In the genomic region with DNA sequence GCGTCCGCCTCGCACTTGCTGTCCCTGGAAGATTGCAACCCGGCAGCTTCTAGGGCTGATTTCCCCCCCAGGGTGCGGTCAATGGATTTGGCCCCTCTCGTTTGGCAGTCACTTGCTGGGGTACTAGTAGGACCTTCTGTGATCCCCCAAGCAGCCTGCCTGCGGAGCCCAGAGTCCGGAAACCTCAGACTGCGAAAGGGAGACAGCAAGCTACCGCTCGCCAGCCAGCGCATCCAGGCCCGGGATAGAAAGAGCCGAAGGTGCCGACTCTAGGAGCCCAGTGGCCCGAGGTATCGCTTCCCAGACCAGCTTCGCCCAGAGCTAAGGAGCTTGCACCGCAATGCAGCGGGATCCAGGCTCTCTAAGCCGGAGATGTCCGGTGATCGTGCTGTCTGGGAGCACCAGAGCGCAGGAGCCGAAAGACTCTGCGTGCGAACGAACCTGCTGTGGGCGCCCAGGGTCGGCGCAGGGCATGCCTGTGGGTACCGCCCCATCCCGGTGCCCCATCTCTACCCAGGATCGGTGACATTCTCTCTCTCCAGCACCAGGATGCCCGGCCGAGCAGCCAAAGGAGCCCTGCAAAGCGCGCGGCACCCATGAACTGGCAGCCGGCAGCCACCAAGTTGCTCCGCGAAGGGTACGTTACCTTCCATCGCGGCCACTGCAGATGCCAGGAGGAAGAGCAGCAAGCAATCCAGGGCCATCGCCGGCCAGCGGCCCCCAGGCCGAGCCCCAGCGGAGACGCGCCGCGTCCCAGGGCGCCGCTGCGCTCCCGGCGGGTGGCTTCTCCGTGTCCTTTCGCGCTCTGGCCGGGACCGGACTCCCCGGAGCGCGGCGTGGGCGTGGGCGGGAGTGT, we compare ENCODE assay signal across 8 mouse cellular contexts. TPM values are rescaled to one million over a fixed set of nuclear protein-coding genes. Genes with fewer than 3 reads are reported as not detected.
DNase-seq lines count a peak whose midpoint lies in the region; ATAC-seq and TF ChIP-seq lines count a peak whose summit lies in the region.

No protein-coding gene starts in this region.

- peak; percentile 92 for DNase-seq in heart, adult 11 months
- DNase-seq in heart, postnatal 25 days (ENCODE audit: low spot score): no peak
- peak; percentile 65 to 66 for DNase-seq in cerebellum, postnatal 14 days
- DNase-seq in gastrocnemius, postnatal 10 days: peak; percentile 32
- peak; percentile 47 for DNase-seq in liver, embryonic 11.5 days (ENCODE audit: low spot score)

- H3K36me3 ChIP-seq in intestine, embryonic 15.5 days: no peaks in the 10 kb centered on the region
- no peaks in the 10 kb centered on the region for H3K36me3 ChIP-seq in liver, embryonic 11.5 days (ENCODE audit: control insufficient read depth, insufficient read depth, low read length)

- WGBS in intestine, embryonic 15.5 days: under 1% methylated on average over 70 of the region's 70 CpGs
- 1% methylated on average over 70 of the region's 70 CpGs for WGBS in liver, embryonic 11.5 days
- WGBS in olfactory bulb, adult 2 months: under 1% methylated on average over 69 of the region's 70 CpGs

- TF ChIP-seq CTCF in olfactory bulb, adult 2 months (IDR thresholded peaks at IDR 0.05; ENCODE audit: insufficient read depth, low read depth, low read length): no peak

- H3K27ac ChIP-seq in intestine, embryonic 15.5 days: no peak overlapping the region
- no peak overlapping the region for H3K27ac ChIP-seq in liver, embryonic 11.5 days (ENCODE audit: low read depth, low read length)
- H3K27ac ChIP-seq in olfactory bulb, adult 2 months (ENCODE audit: insufficient read depth, low read depth, low read length): no peak overlapping the region

- no peaks in the 10 kb centered on the region for H3K9me3 ChIP-seq in intestine, embryonic 15.5 days
- no peaks in the 10 kb centered on the region for H3K9me3 ChIP-seq in liver, embryonic 11.5 days (ENCODE audit: control insufficient read depth, low read length)

- H3K9ac ChIP-seq in intestine, embryonic 15.5 days: peak overlapping the region; percentile 53
- peak overlapping the region; percentile 9; the same call in 1 of the 2 replicates for H3K9ac ChIP-seq in liver, embryonic 11.5 days (ENCODE audit: low read depth, low read length)

- peaks cover 9% of the 10 kb centered on the region; the same call in 1 of the 2 replicates for H3K4me1 ChIP-seq in intestine, embryonic 15.5 days (replicated peaks)
- H3K4me1 ChIP-seq in liver, embryonic 11.5 days (replicated peaks; ENCODE audit: control insufficient read depth, insufficient read depth, low read length): no peaks in the 10 kb centered on the region
- H3K4me1 ChIP-seq in olfactory bulb, adult 2 months (ENCODE audit: control insufficient read depth, insufficient read depth, low read length): peaks cover 25% of the 10 kb centered on the region

- intact Hi-C loops in heart, postnatal 25 days (cut with DNase I): loop anchor here (1.0 to 10.0 kb wide), 4 partner anchors 47 to 1039 kb away; no protein-coding TSS in a partner anchor

- ATAC-seq in intestine, embryonic 15.5 days: peak; percentile 63
- no peak for ATAC-seq in liver, embryonic 11.5 days (replicated peaks; ENCODE audit: low FRiP score)
- no peak for ATAC-seq in erythroblast, adult 5-6 weeks (replicated peaks; ENCODE audit: low FRiP score, poor library complexity, severe bottlenecking)

- no peak for TF ChIP-seq POLR2A in olfactory bulb, adult 2 months (IDR thresholded peaks at IDR 0.05; ENCODE audit: insufficient read depth, low read depth, low read length)

- H3K4me2 ChIP-seq in intestine, embryonic 15.5 days (replicated peaks): peak overlapping the region; percentile 95
- peak overlapping the region; percentile 84 for H3K4me2 ChIP-seq in liver, embryonic 11.5 days

- peaks cover 73% of the 10 kb centered on the region for H3K27me3 ChIP-seq in intestine, embryonic 15.5 days (replicated peaks)
- peaks cover 65% of the 10 kb centered on the region for H3K27me3 ChIP-seq in liver, embryonic 11.5 days (replicated peaks; ENCODE audit: control insufficient read depth, insufficient read depth, low read length)

- H3K4me3 ChIP-seq in intestine, embryonic 15.5 days (replicated peaks): peak overlapping the region; percentile 55
- H3K4me3 ChIP-seq in liver, embryonic 11.5 days (ENCODE audit: low read depth, low read length): peak overlapping the region; percentile 51
- peak overlapping the region; percentile 59 for H3K4me3 ChIP-seq in olfactory bulb, adult 2 months (ENCODE audit: insufficient read depth, low read depth, low read length)

RNA-seq across cellular contexts. Expression of gene Ephb1, which starts 0.6 kb away (rescaled TPM):
- total RNA-seq in heart, postnatal 25 days (2021): 10 to 100 TPM; 19.5 to 21.0 TPM
- 1 to 10 TPM; 4.7 to 5.7 TPM for total RNA-seq in gastrocnemius, postnatal 10 days (2021)
- 6.6 and 7.4 TPM in 2 replicates for polyA plus RNA-seq in intestine, embryonic 15.5 days (2015; fragmentation: Nextera tagmentation; extraction: Ambion mirVana)
- polyA plus RNA-seq in liver, embryonic 11.5 days (2014; fragmentation: Nextera tagmentation; extraction: Ambion mirVana): 0.69 and 0.70 TPM in 2 replicates
- not detected in 2 replicates for polyA plus RNA-seq in olfactory bulb, adult 2 months (2012; ENCODE audit: insufficient read depth, insufficient read length, low replicate concordance, missing spikeins)
- total RNA-seq in erythroblast, adult 5-6 weeks (2015; ENCODE audit: low replicate concordance): 0.84 TPM in 1 of 2 replicates, not detected in the other
- total RNA-seq in erythroblast, adult 5-6 weeks (2017; ENCODE audit: low replicate concordance): 0.17 TPM in 1 of 2 replicates, not detected in the other
